Mouse (Mus musculus) brain, embryonic 14.5 days (tissue): ENCODE results near the gene Nek6.

Experiments used
- CTCF ChIP-seq: fragments of 200-500 bp; IDR thresholded peaks from 2 replicates; pipeline ENCODE4 v1.5.1; 2012; ENCODE audit warnings: inconsistent platforms, mild to moderate bottlenecking, moderate library complexity, borderline replicate concordance; ENCODE audit not compliant: insufficient read depth, insufficient read length; ENCODE audit errors: extremely low read depth
- POLR2A ChIP-seq: fragments of 200-500 bp; IDR thresholded peaks from 2 replicates; pipeline ENCODE4 v1.6.1; 2012; ENCODE audit warnings: mild to moderate bottlenecking, inconsistent platforms, borderline replicate concordance; ENCODE audit not compliant: poor library complexity, insufficient read depth, insufficient read length, severe bottlenecking; ENCODE audit errors: extremely low read depth

GRCm38 (mm10) chr2:38518719-38519118, 7.3 kb downstream of the Nek6 start:
- TF ChIP-seq CTCF, result no peak
- no peak for TF ChIP-seq POLR2A
